Mouse (Mus musculus) c-Kit-positive CD71-positive TER-119-positive erythroid progenitor cells, embryonic 14.5 days (primary cell): ENCODE data around the gene Gm13128.
"Not testable (repeated sequence)": the region's sequence is repeated elsewhere in the genome, so short reads cannot be mapped to it uniquely, and the experiment has no call there.

Experiments used
- DNase-seq: peaks from one replicate; pipeline ENCODE4 v3.0.0-alpha.2; 2013; ENCODE audit warnings: low spot score

Gm13128 gene

DNA sequence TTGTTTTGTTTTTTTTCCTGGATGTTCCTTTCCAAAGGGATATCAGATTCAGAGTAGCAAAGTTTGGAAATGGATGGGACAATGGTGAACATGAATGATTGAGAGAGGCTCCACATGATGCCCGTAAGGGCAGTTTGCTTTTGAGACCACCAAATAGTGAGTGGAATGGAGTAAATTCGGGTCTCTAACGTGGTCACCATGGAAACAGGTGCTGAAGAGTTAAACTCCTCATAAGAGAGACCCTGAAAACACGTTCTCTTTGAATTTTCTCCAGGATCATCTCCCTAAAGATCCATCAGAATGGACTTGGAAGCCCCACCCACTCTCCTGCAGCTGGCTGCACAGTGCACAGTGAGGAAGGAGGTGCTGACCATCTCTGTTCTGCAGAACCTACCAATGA, at the start of gene Gm13128:
Gene Gm13128 (plus strand): TSS at position 301 of the 400 bp plus-strand sequence.
- not testable (repeated sequence) for DNase-seq

GRCm38 (mm10) chr4:144280388-144280787, 49.7 kb upstream of the Gm13128 start, which contains the start of gene Pramel5:
TSS of gene Pramel5 (minus strand) at chr4:144280488.
- not testable (repeated sequence) for DNase-seq

DNA sequence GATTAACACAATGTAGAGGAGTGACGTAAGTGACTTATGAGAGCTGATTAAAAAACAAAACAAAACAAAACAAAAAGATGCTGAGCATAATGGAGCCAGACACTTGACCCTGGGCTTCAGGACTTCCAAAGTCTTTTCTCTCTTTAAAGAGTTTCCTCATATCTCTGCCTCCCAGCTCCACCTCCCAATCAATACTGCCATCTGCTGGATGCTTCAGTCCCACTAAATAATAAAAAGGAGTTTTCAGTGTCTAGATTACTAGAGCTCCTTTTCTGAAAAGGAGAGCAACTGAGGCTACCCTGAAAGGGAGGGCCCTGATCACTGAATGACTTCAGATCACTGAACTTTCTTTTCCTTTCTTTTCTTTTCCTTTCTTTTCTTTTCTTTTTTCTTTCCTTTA, 30.6 kb upstream of the Gm13128 start:
- not testable (repeated sequence) for DNase-seq

GRCm38 (mm10) chr4:144312666-144313460, 17.2 kb upstream of the Gm13128 start:
- DNase-seq: not testable (repeated sequence)

GRCm38 (mm10) chr4:144335856-144336255, 5.8 kb downstream of the Gm13128 start:
- DNase-seq: not testable (repeated sequence)

DNA sequence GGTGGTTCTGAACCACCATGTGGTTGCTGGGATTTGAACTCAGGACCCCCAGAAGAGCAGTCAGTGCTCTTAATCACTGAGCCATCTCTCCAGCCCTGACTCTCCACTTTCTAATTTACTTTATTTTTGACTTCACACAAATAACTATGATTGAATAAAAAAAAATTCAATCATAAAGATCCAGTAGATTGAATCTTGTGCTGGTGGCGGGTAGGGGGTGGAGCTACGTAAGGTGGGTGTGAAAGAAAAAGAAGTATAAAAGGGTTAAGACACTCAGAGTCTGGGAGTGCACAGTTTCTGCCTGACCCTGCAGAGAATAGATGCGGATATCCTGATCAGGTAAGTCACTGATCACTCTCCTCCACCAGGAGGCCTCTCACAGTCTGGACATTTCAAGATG, 27.6 kb downstream of the Gm13128 start, which contains the start of gene Gm13119:
Gene Gm13119 (plus strand): TSS at position 301 of the 400 bp plus-strand sequence.
- not testable (repeated sequence) for DNase-seq

DNA sequence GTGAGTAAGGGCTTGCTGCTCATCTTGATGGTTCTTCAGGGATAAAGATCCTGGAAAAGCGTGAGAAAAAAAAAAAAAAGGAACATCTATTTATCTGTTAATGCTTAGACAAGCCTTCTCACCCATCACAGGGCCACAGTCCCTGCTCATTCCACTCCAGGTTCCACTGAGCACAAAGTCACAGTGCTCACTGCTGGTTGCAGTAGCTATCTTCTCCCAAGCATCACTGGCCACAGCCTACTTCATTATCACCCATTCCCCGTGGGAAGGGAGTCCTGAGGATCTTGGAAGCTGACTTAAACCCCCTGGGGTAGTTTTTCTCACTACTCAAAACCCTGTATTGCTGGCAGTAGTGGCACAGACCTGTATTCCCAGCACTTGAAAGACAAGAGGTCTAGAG, 47.9 kb downstream of the Gm13128 start, which contains the start of gene Pramef20:
Gene Pramef20 (minus strand): TSS at position 23 of the 400 bp plus-strand sequence.
- no peak for DNase-seq
